8 mouse cellular contexts compared by ENCODE assay signal in the genomic region with DNA sequence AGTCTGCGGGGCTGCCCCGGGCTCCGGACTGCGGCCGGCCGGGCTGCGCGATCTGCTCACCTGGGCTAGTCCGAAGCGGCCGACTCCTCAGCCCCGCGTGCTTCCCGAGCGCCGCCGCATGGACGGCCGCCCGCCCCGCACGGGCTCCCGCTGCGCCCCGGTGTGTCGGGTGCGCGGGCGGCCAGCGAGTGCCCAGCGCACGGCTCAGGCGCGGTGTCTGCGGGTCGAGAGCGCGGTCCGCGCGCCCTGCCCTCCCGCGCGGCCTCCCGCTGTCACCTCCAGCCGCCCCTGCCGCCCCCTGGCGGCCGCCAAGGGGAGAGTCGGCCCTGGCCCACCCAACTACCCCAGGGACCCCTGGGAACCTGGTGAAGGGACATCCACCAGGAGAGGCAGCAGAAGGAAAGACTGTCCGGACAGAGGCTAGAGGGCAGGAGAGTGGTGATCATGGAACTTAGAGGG. TPM values are rescaled to one million over a fixed set of nuclear protein-coding genes. Genes with fewer than 3 reads are reported as not detected.
DNase-seq lines count a peak whose midpoint lies in the region; ATAC-seq and TF ChIP-seq lines count a peak whose summit lies in the region.

TSS of gene Thsd4 (minus strand) at position 241 of the 459 bp plus-strand sequence.

- H3K4me3 ChIP-seq in ES-E14 (ENCODE audit: insufficient read depth in 1 of 2, low read depth in 1 of 2, low read length in 2 of 2, poor library complexity in 1 of 2, severe bottlenecking in 1 of 2): peak within 1 kb of the TSS; percentile 52 to 75
- H3K4me3 ChIP-seq in bone marrow macrophage, adult 2 months (ENCODE audit: insufficient read depth, low read length): peak within 1 kb of the TSS; percentile 37
- peak within 1 kb of the TSS; percentile 67 for H3K4me3 ChIP-seq in forebrain, embryonic 10.5 days
- H3K4me3 ChIP-seq in layer of hippocampus, adult 2 months: peak within 1 kb of the TSS; percentile 48

- intact Hi-C loops in heart, postnatal 14 days (cut with DNase I): loop anchor here (2.0 to 5.0 kb wide), 3 partner anchors 185 to 277 kb away; no protein-coding TSS in a partner anchor

- peaks cover 69% of the 10 kb centered on the region for H3K27me3 ChIP-seq in forebrain, embryonic 10.5 days (ENCODE audit: poor library complexity, severe bottlenecking)

- peak; percentile 82 for TF ChIP-seq CTCF in bone marrow macrophage, adult 2 months (IDR thresholded peaks at IDR 0.05; ENCODE audit: low read depth, low read length)
- peak; percentile 83 for TF ChIP-seq CTCF in layer of hippocampus, adult 2 months (conservative IDR thresholded peaks at IDR 0.05)

- no peak within 1 kb of the TSS for H3K27ac ChIP-seq in ES-E14 (ENCODE audit: insufficient read depth, low read depth, low read length, poor library complexity, severe bottlenecking)
- no peak within 1 kb of the TSS for H3K27ac ChIP-seq in bone marrow macrophage, adult 2 months (ENCODE audit: insufficient read depth, low read depth, low read length)
- peak within 1 kb of the TSS; percentile 82 for H3K27ac ChIP-seq in forebrain, embryonic 10.5 days
- no peak within 1 kb of the TSS for H3K27ac ChIP-seq in layer of hippocampus, adult 2 months

- in situ Hi-C loops in ES-E14 (cut with MboI; ENCODE audit: low sequenced_read_pairs in 2 of 2, unreplicated experiment in 2 of 2): no loop called here

- H3K4me1 ChIP-seq in ES-E14 (ENCODE audit: control insufficient read depth in 2 of 2, insufficient read depth in 2 of 2, low read length in 2 of 2, poor library complexity in 1 of 2): no peaks in the 10 kb centered on the region
- H3K4me1 ChIP-seq in bone marrow macrophage, adult 2 months (ENCODE audit: control insufficient read depth, insufficient read depth, low read length): no peaks in the 10 kb centered on the region
- H3K4me1 ChIP-seq in forebrain, embryonic 10.5 days: peaks cover 66% of the 10 kb centered on the region

- H3K9ac ChIP-seq in ES-E14 (ENCODE audit: insufficient read depth, low read depth, low read length, poor library complexity, severe bottlenecking): peak within 1 kb of the TSS; percentile 66

- no peak for TF ChIP-seq POLR2A in bone marrow macrophage, adult 2 months (IDR thresholded peaks at IDR 0.05; ENCODE audit: borderline replicate concordance, low read depth, low read length)

- H3K36me3 ChIP-seq in ES-E14 (ENCODE audit: control insufficient read depth, insufficient read depth, low read length, poor library complexity, severe bottlenecking): no peaks in the 10 kb centered on the region
- no peaks in the 10 kb centered on the region for H3K36me3 ChIP-seq in forebrain, embryonic 10.5 days (replicated peaks)

- under 1% methylated on average over 51 of the region's 51 CpGs for WGBS in forebrain, embryonic 10.5 days

- no peaks in the 10 kb centered on the region for H3K9me3 ChIP-seq in ES-E14 (ENCODE audit: control insufficient read depth, insufficient read depth, low read depth, low read length)
- H3K9me3 ChIP-seq in forebrain, embryonic 10.5 days: no peaks in the 10 kb centered on the region

- ATAC-seq in activated CD4-positive, CD25-positive, alpha-beta regulatory T cell, adult 4 months: no peak

- no peak for DNase-seq in ES-E14 (ENCODE audit: low read depth, low spot score)
- DNase-seq in forebrain, embryonic 10.5 days (ENCODE audit: extremely low spot score, low spot score): peak; percentile 74
- peak; percentile 79 to 84 for DNase-seq in heart, postnatal 14 days
- DNase-seq in layer of hippocampus, adult 2 months (ENCODE audit: low spot score in 2 of 2): peak in 1 of 2 experiments; percentile 17
- peak; percentile 70 for DNase-seq in lung, postnatal 10 days
- peak; percentile 78 for DNase-seq in retina, embryonic 14.5 days (ENCODE audit: low spot score)

TF ChIP-seq in ES-E14, 5 proteins besides CTCF, POLR2A, EP300 and RAD21:
- no peak for TF ChIP-seq MAFK (IDR thresholded peaks at IDR 0.05; ENCODE audit: insufficient read depth, low read depth, low read length)
- no peak for TF ChIP-seq CHD2 (IDR thresholded peaks at IDR 0.05; ENCODE audit: low read depth, low read length)
- no peak for TF ChIP-seq ZNF384 (IDR thresholded peaks at IDR 0.05; ENCODE audit: low read depth, low read length)
- no peak for TF ChIP-seq ZC3H11A (IDR thresholded peaks at IDR 0.05; ENCODE audit: borderline replicate concordance, low read depth, low read length)
- no peak for TF ChIP-seq HCFC1 (IDR thresholded peaks at IDR 0.05; ENCODE audit: borderline replicate concordance, insufficient read depth, low read length)

RNA-seq across cellular contexts. Expression of gene Thsd4, which starts in this region (rescaled TPM):
- total RNA-seq in ES-E14 (2012; rRNA removed): 1.6 and 2.1 TPM in 2 replicates
- polyA plus RNA-seq in bone marrow macrophage, adult 2 months (2012; ENCODE audit: insufficient read depth, insufficient read length, missing spikeins): 0.09 and 0.12 TPM in 2 replicates
- 3.1 and 3.8 TPM in 2 replicates for polyA plus RNA-seq in forebrain, embryonic 10.5 days (2016; fragmentation: Nextera tagmentation; extraction: Ambion mirVana)
- 10 to 100 TPM; 10.5 to 11.8 TPM for total RNA-seq in heart, postnatal 14 days (2021)
- 10 to 100 TPM; 18.9 to 20.9 TPM for total RNA-seq in layer of hippocampus, adult 2 months (2021)
- not detected for polyA plus RNA-seq in activated CD4-positive, CD25-positive, alpha-beta regulatory T cell, adult 4 months (2017; shearing (Covaris generic))
